Mouse (Mus musculus) intestine, embryonic 15.5 days (tissue): ENCODE measurements at regions not wholly inside any gene's neighbourhood (a gene's known extent, or its start where the extent isn't known, plus 50 kb on each side); places are given as distances from the start of the nearest gene placed in this dataset.

Experiments used
- ATAC-seq: fragments of 200-750 bp; cut with Nextera tagmentation; 2 replicates; pipeline ENCODE4 v1.8.0; 2017; ENCODE audit warnings: moderate TSS enrichment, moderate library complexity
- H3K27ac ChIP-seq: fragments of 300-500 bp; sonication (generic); 2 replicates; pipeline ENCODE4 v1.5.1; 2015; ENCODE audit warnings: mild to moderate bottlenecking, inconsistent platforms
- H3K27me3 ChIP-seq: fragments of 300-500 bp; sonication (generic); replicated peaks from 2 replicates; pipeline ENCODE4 v1.6.1; 2015; ENCODE audit warnings: inconsistent platforms
- H3K36me3 ChIP-seq: fragments of 300-500 bp; sonication (generic); 2 replicates; pipeline ENCODE4 v1.6.1; 2015; ENCODE audit warnings: inconsistent platforms
- H3K4me1 ChIP-seq: fragments of 300-500 bp; sonication (generic); replicated peaks from 2 replicates; pipeline ENCODE4 v1.6.1; 2015; ENCODE audit warnings: inconsistent platforms
- H3K4me2 ChIP-seq: fragments of 300-500 bp; sonication (generic); replicated peaks from 2 replicates; pipeline ENCODE4 v1.6.1; 2015; ENCODE audit warnings: mild to moderate bottlenecking, inconsistent platforms
- H3K4me3 ChIP-seq: fragments of 300-500 bp; sonication (generic); replicated peaks from 2 replicates; pipeline ENCODE4 v1.5.1; 2015; ENCODE audit warnings: inconsistent platforms
- H3K9ac ChIP-seq: fragments of 300-500 bp; sonication (generic); 2 replicates; pipeline ENCODE4 v1.6.1; 2015; ENCODE audit warnings: inconsistent platforms
- H3K9me3 ChIP-seq: fragments of 300-500 bp; sonication (generic); 2 replicates; pipeline ENCODE4 v1.6.1; 2016; ENCODE audit warnings: inconsistent platforms
- WGBS: fragments of 180-500 bp; shearing (Covaris S2); methylation state at CpG from one replicate; pipeline ENCODE4 v1.1.7; 2015; 5-methylcytosine and 5-hydroxymethylcytosine counted together

GRCm38 (mm10) chr1:143464863-143465262, 175.6 kb upstream of the B3galt2 start:
- Histone ChIP-seq H3K9ac (no peak overlapping the region), H3K4me1 (no peaks in the 10 kb centered on the region), H3K27me3 (no peaks in the 10 kb centered on the region), H3K27ac (no peak overlapping the region), H3K4me3 (no peak overlapping the region), H3K9me3 (no peaks in the 10 kb centered on the region), H3K4me2 (no peak overlapping the region), H3K36me3 (no peaks in the 10 kb centered on the region)
- no peak for ATAC-seq
- WGBS, result 73% methylated on average over 2 of the region's 2 CpGs

DNA sequence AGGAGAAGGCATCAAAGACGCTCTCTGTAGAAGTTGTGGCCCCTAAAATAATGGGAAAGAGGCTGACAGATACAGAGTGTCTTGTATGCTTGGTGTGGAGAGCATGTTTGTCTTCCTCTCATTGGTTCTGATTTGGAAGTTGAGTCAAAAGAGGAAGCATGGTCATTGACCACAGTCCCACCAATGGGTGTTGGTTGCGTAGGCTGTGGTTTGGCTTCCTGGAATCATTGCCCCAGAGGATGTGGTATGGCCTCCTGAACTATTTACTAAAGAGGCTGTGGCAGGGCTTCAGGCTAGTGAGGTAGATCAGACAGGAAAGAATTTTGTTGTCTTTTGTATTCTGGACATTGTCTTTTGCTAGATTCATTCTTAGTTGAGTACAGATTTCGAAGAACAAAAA, 174.4 kb upstream of the B3galt2 start:
- H3K27me3 ChIP-seq, result no peaks in the 10 kb centered on the region
- H3K9ac ChIP-seq, result no peak overlapping the region
- H3K36me3 ChIP-seq, result no peaks in the 10 kb centered on the region
- no peak overlapping the region for H3K4me2 ChIP-seq
- no peak overlapping the region for H3K27ac ChIP-seq
- 87% methylated on average over 3 of the region's 3 CpGs for whole genome bisulfite sequencing
- H3K4me3 ChIP-seq, result no peak overlapping the region
- no peak for ATAC-seq
- H3K9me3 ChIP-seq, result no peaks in the 10 kb centered on the region
- H3K4me1 ChIP-seq, result no peaks in the 10 kb centered on the region

GRCm38 (mm10) chr1:143475329-143475728, 165.1 kb upstream of the B3galt2 start:
- no peak for ATAC-seq

DNA sequence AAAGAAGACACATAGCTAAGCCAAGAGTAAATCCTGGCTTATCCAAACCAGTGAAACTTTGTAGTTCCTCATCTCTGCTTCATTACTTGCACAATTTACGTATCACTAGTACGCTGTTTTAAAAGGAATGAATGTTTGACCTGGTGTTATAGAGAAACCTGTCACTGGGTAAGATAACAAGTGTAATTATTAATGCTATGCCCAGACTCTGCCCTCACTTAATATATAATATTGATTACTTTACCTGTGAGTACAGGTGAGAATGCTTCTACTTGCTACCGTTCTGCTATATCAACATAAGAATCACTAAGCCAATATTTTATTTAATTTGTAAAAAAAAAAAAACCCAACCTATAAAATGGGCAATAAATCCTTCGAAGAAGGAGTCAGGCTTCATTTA, 157.1 kb upstream of the B3galt2 start:
- peak; percentile 53; the same call in 1 of the 2 replicates for ATAC-seq
- WGBS, result 68% methylated on average over 4 of the region's 4 CpGs
- no peak overlapping the region for H3K4me3 ChIP-seq

More at GRCm38 (mm10) chr1:143475329-143475728, 165.1 kb upstream of the B3galt2 start:
- Histone ChIP-seq H3K4me2 (no peak overlapping the region), H3K27me3 (no peaks in the 10 kb centered on the region), H3K9ac (no peak overlapping the region), H3K36me3 (no peaks in the 10 kb centered on the region), H3K27ac (no peak overlapping the region), H3K4me1 (no peaks in the 10 kb centered on the region), H3K4me3 (no peak overlapping the region), H3K9me3 (no peaks in the 10 kb centered on the region)
- 84% methylated on average over 2 of the region's 2 CpGs for WGBS

GRCm38 (mm10) chr1:143484936-143485335, 155.5 kb upstream of the B3galt2 start:
- Histone ChIP-seq H3K27me3 (no peaks in the 10 kb centered on the region), H3K9me3 (no peaks in the 10 kb centered on the region), H3K27ac (no peak overlapping the region), H3K4me1 (no peaks in the 10 kb centered on the region), H3K36me3 (no peaks in the 10 kb centered on the region), H3K9ac (no peak overlapping the region), H3K4me2 (no peak overlapping the region), H3K4me3 (no peak overlapping the region)
- peak; percentile 59 for ATAC-seq
- 78% methylated on average over 1 of the region's 1 CpGs for WGBS

More for the DNA sequence above, 157.1 kb upstream of the B3galt2 start:
- Histone ChIP-seq H3K27ac (no peak overlapping the region), H3K27me3 (no peaks in the 10 kb centered on the region), H3K4me1 (no peaks in the 10 kb centered on the region), H3K4me2 (no peak overlapping the region), H3K9me3 (no peaks in the 10 kb centered on the region), H3K36me3 (no peaks in the 10 kb centered on the region), H3K9ac (no peak overlapping the region)

DNA sequence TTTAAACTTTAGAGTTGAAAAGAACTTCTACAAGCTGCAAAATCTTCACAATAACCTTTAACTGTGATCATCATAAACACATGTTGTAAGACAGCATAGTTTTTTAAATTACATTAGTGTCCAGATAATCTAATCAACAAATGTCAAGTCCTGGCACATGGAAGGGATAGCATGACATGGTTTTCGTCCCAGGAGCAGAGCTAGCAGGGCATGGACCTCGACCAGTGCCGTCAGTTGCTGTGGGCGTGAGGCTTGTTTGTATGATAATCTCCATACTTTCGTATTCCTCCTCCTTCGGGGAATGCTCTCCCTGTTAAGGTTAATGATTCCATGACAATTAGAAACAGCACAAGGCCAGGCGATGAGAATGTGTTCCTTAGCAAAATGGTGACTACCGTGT, 143.4 kb upstream of the B3galt2 start:
- H3K27ac ChIP-seq, result no peak overlapping the region
- no peaks in the 10 kb centered on the region for H3K4me1 ChIP-seq
- H3K36me3 ChIP-seq, result no peaks in the 10 kb centered on the region
- WGBS, result 65% methylated on average over 8 of the region's 8 CpGs
- no peaks in the 10 kb centered on the region for H3K9me3 ChIP-seq
- H3K9ac ChIP-seq, result no peak overlapping the region
- H3K4me3 ChIP-seq, result no peak overlapping the region
- H3K4me2 ChIP-seq, result no peak overlapping the region
- ATAC-seq, result 0 out of 2 replicates have a peak, but pooled peaks have one; percentile 34
- H3K27me3 ChIP-seq, result no peaks in the 10 kb centered on the region

- Histone ChIP-seq H3K4me1 (no peaks in the 10 kb centered on the region), H3K36me3 (no peaks in the 10 kb centered on the region), H3K4me3 (no peak overlapping the region), H3K27ac (no peak overlapping the region), H3K9ac (no peak overlapping the region), H3K4me2 (no peak overlapping the region), H3K9me3 (no peaks in the 10 kb centered on the region), H3K27me3 (no peaks in the 10 kb centered on the region)
- no peak for ATAC-seq
- 61% methylated on average over 11 of the region's 11 CpGs for WGBS
Observed at GRCm38 (mm10) chr1:143503436-143504065, 136.9 kb upstream of the B3galt2 start.

- no peak for ATAC-seq
- Histone ChIP-seq H3K9ac (no peak overlapping the region), H3K9me3 (no peaks in the 10 kb centered on the region), H3K4me3 (no peak overlapping the region), H3K4me2 (no peak overlapping the region), H3K36me3 (no peaks in the 10 kb centered on the region), H3K27ac (no peak overlapping the region), H3K27me3 (no peaks in the 10 kb centered on the region), H3K4me1 (no peaks in the 10 kb centered on the region)
- WGBS, result 74% methylated on average over 3 of the region's 3 CpGs
Observed at GRCm38 (mm10) chr1:143504066-143504440, 136.4 kb upstream of the B3galt2 start.

DNA sequence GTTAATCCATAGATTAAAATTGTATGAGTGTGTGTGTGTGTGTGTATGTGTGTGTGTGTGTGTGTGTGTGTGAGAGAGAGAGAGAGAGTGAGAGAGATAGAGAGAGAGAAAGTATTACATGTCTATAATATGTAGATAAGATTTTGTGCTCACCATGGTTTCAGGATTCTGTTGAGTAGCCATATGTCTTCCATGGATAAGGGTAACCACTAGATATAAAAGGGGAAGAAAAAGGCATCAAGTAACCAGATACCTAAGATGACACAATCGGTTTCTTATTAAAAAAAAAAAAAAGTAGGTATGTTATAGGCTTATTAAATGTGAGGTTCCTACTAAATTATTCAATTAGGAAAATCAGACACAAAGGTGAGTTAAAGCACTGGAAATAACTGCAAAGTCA, 135.1 kb upstream of the B3galt2 start:
- 81% methylated on average over 1 of the region's 1 CpGs for WGBS

GRCm38 (mm10) chr1:143523831-143524521, 116.5 kb upstream of the B3galt2 start:
- no peak overlapping the region for H3K4me2 ChIP-seq
- no peak overlapping the region for H3K4me3 ChIP-seq
- no peaks in the 10 kb centered on the region for H3K9me3 ChIP-seq
- WGBS, result 73% methylated on average over 6 of the region's 6 CpGs
- H3K27me3 ChIP-seq, result no peaks in the 10 kb centered on the region
- H3K9ac ChIP-seq, result no peak overlapping the region
- no peak for ATAC-seq
- H3K4me1 ChIP-seq, result no peaks in the 10 kb centered on the region
- no peak overlapping the region for H3K27ac ChIP-seq
- no peaks in the 10 kb centered on the region for H3K36me3 ChIP-seq

More for the DNA sequence above, 135.1 kb upstream of the B3galt2 start:
- no peak overlapping the region for H3K9ac ChIP-seq
- no peaks in the 10 kb centered on the region for H3K27me3 ChIP-seq
- H3K4me3 ChIP-seq, result no peak overlapping the region
- H3K9me3 ChIP-seq, result no peaks in the 10 kb centered on the region
- H3K4me1 ChIP-seq, result no peaks in the 10 kb centered on the region
- H3K36me3 ChIP-seq, result no peaks in the 10 kb centered on the region
- H3K27ac ChIP-seq, result no peak overlapping the region
- H3K4me2 ChIP-seq, result no peak overlapping the region
- no peak for ATAC-seq

- Histone ChIP-seq H3K9ac (no peak overlapping the region), H3K36me3 (no peaks in the 10 kb centered on the region), H3K27ac (no peak overlapping the region), H3K4me2 (no peak overlapping the region), H3K4me1 (no peaks in the 10 kb centered on the region), H3K27me3 (no peaks in the 10 kb centered on the region), H3K4me3 (no peak overlapping the region), H3K9me3 (no peaks in the 10 kb centered on the region)
- WGBS, result 61% methylated on average over 5 of the region's 5 CpGs
- ATAC-seq, result no peak
Observed at GRCm38 (mm10) chr1:143524522-143524865, 116.0 kb upstream of the B3galt2 start.

GRCm38 (mm10) chr1:143540223-143540622, 100.2 kb upstream of the B3galt2 start:
- Histone ChIP-seq H3K4me2 (no peak overlapping the region), H3K27ac (no peak overlapping the region), H3K9ac (no peak overlapping the region), H3K27me3 (no peaks in the 10 kb centered on the region), H3K4me3 (no peak overlapping the region), H3K9me3 (no peaks in the 10 kb centered on the region), H3K36me3 (no peaks in the 10 kb centered on the region), H3K4me1 (no peaks in the 10 kb centered on the region)
- 93% methylated on average over 2 of the region's 2 CpGs for WGBS
- ATAC-seq, result no peak

- Histone ChIP-seq H3K27ac (no peak overlapping the region), H3K4me3 (no peak overlapping the region), H3K4me1 (no peaks in the 10 kb centered on the region), H3K9ac (no peak overlapping the region), H3K27me3 (no peaks in the 10 kb centered on the region), H3K4me2 (no peak overlapping the region), H3K36me3 (no peaks in the 10 kb centered on the region), H3K9me3 (no peaks in the 10 kb centered on the region)
- ATAC-seq, result no peak
- 36% methylated on average over 3 of the region's 3 CpGs for WGBS
Observed at GRCm38 (mm10) chr1:143540701-143541100, 99.8 kb upstream of the B3galt2 start.
